Mouse (Mus musculus) erythroblast, embryonic 14.5 days (primary cell): ENCODE results near the gene Bud23. TPM values are rescaled to one million over a fixed set of nuclear protein-coding genes. Genes with fewer than 3 reads are reported as not detected.

ENCODE experiments used
- H3K27me3 ChIP-seq: 2 replicates; pipeline ENCODE4 v1.6.1; 2012; ENCODE audit warnings: inconsistent platforms; ENCODE audit not compliant: control insufficient read depth
- H3K36me3 ChIP-seq: 2 replicates; pipeline ENCODE4 v1.6.1; 2012; ENCODE audit warnings: mild to moderate bottlenecking, inconsistent platforms; ENCODE audit not compliant: control insufficient read depth
- H3K4me1 ChIP-seq: 2 replicates; pipeline ENCODE4 v1.6.1; 2012; ENCODE audit warnings: inconsistent platforms; ENCODE audit not compliant: control insufficient read depth
- H3K4me3 ChIP-seq: replicated peaks from 2 replicates; pipeline ENCODE3; 2012; ENCODE audit warnings: moderate library complexity, mild to moderate bottlenecking, inconsistent platforms
- H3K9me3 ChIP-seq: 2 replicates; pipeline ENCODE4 v1.6.1; 2012; ENCODE audit warnings: low read length, inconsistent platforms, mixed read lengths; ENCODE audit not compliant: control insufficient read depth
- GATA1 ChIP-seq: IDR thresholded peaks from 2 replicates; pipeline ENCODE4 v1.6.1; 2012; ENCODE audit warnings: low read length, inconsistent platforms, mixed read lengths
- TAL1 ChIP-seq: IDR thresholded peaks from 3 replicates; pipeline ENCODE4 v1.6.1; 2012; ENCODE audit warnings: low read length, inconsistent platforms, mixed read lengths
- polyA plus RNA-seq: library from polyadenylated mRNA; stranded (reverse); fragments of >175 nt; gene quantifications from 2 replicates; pipeline ENCODE4 v1.2.3, GENCODE M21; 2012

The Bud23 gene
- polyA plus RNA-seq, 1 experiment: 12.3 TPM

- no peak for TF ChIP-seq TAL1
- TF ChIP-seq GATA1: no peak
- H3K36me3 ChIP-seq: no peaks in the 10 kb centered on the region
- no peaks in the 10 kb centered on the region for H3K9me3 ChIP-seq
- peaks cover 63% of the 10 kb centered on the region for H3K27me3 ChIP-seq
- H3K4me3 ChIP-seq: no peak within 1 kb of the TSS
- no peaks in the 10 kb centered on the region for H3K4me1 ChIP-seq
Measured at GRCm38 (mm10) chr5:135089653-135090052, 24.9 kb upstream of the Bud23 start, which contains the start of gene Mlxipl. Mlxipl (plus strand) TSS chr5:135089890.

GRCm38 (mm10) chr5:135086871-135087270 lies 22.1 kb upstream of the Bud23 start:
- H3K4me1 ChIP-seq: no peaks in the 10 kb centered on the region
- TF ChIP-seq GATA1 (no peak), TAL1 (no peak)
- H3K9me3 ChIP-seq: no peaks in the 10 kb centered on the region
- no peak overlapping the region for H3K4me3 ChIP-seq
- no peaks in the 10 kb centered on the region for H3K36me3 ChIP-seq
- H3K27me3 ChIP-seq: peaks cover 67% of the 10 kb centered on the region

GRCm38 (mm10) chr5:135080539-135080938 lies 15.8 kb upstream of the Bud23 start:
- Histone ChIP-seq H3K27me3 (peaks cover 46% of the 10 kb centered on the region), H3K4me3 (no peak overlapping the region)

DNA sequence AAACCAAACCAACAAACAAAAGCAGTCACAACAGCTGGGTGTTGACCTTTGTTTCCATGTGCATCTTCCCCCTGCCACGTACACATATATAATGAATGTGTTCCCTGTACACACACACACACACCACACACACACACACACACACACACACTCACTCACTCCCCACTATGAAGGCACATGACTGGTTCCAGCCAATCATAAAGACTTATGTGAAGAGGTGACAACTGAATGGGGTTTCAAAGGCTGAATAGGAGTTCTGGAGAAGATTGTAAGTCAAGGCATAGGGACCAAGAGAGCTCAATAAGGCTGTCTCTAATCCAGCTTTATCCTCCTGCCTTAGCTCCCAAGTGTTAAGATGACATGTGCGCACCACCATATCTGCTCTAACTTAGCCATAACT lies 14.8 kb upstream of the Bud23 start:
- no peaks in the 10 kb centered on the region for H3K9me3 ChIP-seq

More at GRCm38 (mm10) chr5:135080539-135080938, 15.8 kb upstream of the Bud23 start:
- Histone ChIP-seq H3K4me1 (peaks cover 18% of the 10 kb centered on the region), H3K9me3 (no peaks in the 10 kb centered on the region), H3K36me3 (no peaks in the 10 kb centered on the region)
- TF ChIP-seq GATA1 (no peak), TAL1 (no peak)

DNA sequence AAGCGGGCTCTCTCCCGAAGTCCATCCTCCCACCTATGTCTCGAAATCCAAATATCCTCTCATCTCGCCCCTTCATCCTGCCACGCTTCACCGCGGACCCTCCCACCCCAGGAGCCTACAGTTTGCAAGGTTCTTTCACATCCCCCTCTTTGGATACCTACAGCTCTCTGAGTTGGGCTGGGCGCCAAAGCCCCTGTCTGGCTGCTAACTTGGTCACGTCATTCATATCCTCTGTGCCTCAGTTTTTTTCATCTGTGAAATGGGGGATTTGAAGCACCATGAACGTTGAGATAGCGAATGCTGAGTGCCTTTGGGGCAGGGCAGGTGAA lies 13.7 kb upstream of the Bud23 start:
- Histone ChIP-seq H3K4me3 (peak overlapping the region; percentile 59), H3K27me3 (peaks cover 36% of the 10 kb centered on the region), H3K9me3 (no peaks in the 10 kb centered on the region), H3K36me3 (no peaks in the 10 kb centered on the region), H3K4me1 (peaks cover 18% of the 10 kb centered on the region)
- no peak for TF ChIP-seq GATA1
- TF ChIP-seq TAL1: no peak

More for the DNA sequence above, 14.8 kb upstream of the Bud23 start:
- Histone ChIP-seq H3K27me3 (peaks cover 43% of the 10 kb centered on the region), H3K4me3 (no peak overlapping the region), H3K36me3 (no peaks in the 10 kb centered on the region), H3K4me1 (peaks cover 18% of the 10 kb centered on the region)
- no peak for TF ChIP-seq TAL1

GRCm38 (mm10) chr5:135077564-135078481 lies 13.1 kb upstream of the Bud23 start, which contains the start of gene Vps37d:
Vps37d (minus strand) TSS chr5:135078266.
- H3K4me3 ChIP-seq: peak within 1 kb of the TSS; percentile 59
- H3K27me3 ChIP-seq: peaks cover 36% of the 10 kb centered on the region
- H3K36me3 ChIP-seq: no peaks in the 10 kb centered on the region
- H3K9me3 ChIP-seq: no peaks in the 10 kb centered on the region
- no peak for TF ChIP-seq GATA1
- TF ChIP-seq TAL1: no peak
- H3K4me1 ChIP-seq: peaks cover 18% of the 10 kb centered on the region

- no peaks in the 10 kb centered on the region for H3K9me3 ChIP-seq
- peaks cover 37% of the 10 kb centered on the region for H3K27me3 ChIP-seq
- H3K4me3 ChIP-seq: no peak overlapping the region
- TF ChIP-seq GATA1 (no peak), TAL1 (no peak)
- no peaks in the 10 kb centered on the region for H3K36me3 ChIP-seq
- H3K4me1 ChIP-seq: peaks cover 21% of the 10 kb centered on the region
Measured at GRCm38 (mm10) chr5:135076931-135077505, 12.3 kb upstream of the Bud23 start.

GRCm38 (mm10) chr5:135076368-135076767 lies 11.6 kb upstream of the Bud23 start:
- Histone ChIP-seq H3K36me3 (no peaks in the 10 kb centered on the region), H3K9me3 (no peaks in the 10 kb centered on the region), H3K4me3 (no peak overlapping the region), H3K27me3 (peaks cover 33% of the 10 kb centered on the region), H3K4me1 (peaks cover 21% of the 10 kb centered on the region)
- TF ChIP-seq GATA1 (no peak), TAL1 (no peak)

- Histone ChIP-seq H3K27me3 (peaks cover 32% of the 10 kb centered on the region), H3K9me3 (no peaks in the 10 kb centered on the region), H3K4me1 (peaks cover 25% of the 10 kb centered on the region), H3K4me3 (no peak overlapping the region), H3K36me3 (no peaks in the 10 kb centered on the region)
- TF ChIP-seq TAL1 (no peak), GATA1 (no peak)
Measured at GRCm38 (mm10) chr5:135075655-135076054, 10.9 kb upstream of the Bud23 start.
